Mouse (Mus musculus) heart, adult 11 months (tissue): ENCODE results near the gene Mybbp1a.

Source experiments
- DNase-seq: peaks from one replicate; pipeline ENCODE4 v3.0.0; 2022

Mybbp1a gene

DNA sequence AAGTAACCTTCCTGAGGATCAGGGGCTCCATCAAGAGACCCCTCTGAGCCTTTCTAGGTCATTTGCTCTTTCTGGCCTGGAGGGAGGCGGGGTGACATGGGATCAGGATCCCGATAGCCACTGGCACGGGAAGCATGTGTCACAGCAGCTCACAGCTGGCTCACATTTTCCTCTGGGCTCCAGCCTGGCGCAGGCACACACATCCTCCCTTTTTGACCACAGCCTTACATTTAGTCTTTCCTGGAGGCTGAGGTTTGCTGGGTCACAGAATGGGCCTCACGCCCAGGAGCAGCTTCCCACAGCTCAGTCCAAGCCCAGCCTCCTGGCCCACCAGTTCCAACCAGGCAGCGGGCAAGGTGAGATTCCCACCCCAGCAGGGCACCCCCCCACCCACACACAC, 37.1 kb downstream of the Mybbp1a start:
- DNase-seq: peak; percentile 96

GRCm38 (mm10) chr11:72479499-72479898, 38.3 kb downstream of the Mybbp1a start:
- DNase-seq: no peak

DNA sequence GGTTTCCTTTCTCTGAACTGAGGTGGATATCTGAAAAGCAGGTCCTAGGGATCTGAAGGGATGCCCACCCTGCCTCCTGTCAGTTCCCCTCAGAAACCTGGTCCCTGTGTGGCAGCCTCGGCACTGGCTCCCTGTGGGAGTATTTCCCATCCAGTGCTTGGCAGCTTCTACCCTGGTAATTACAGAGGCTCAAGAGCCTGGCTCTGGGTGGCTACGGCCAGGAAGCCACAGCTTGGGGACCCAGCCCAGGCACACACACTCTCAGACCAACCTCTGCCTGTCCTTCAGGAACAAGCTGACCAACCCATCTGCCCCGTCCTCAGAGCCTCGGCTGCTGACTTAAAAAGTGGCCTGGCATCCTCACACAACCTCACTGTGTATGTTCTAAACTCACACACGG, 40.2 kb downstream of the Mybbp1a start:
- peak; percentile 92 for DNase-seq

DNA sequence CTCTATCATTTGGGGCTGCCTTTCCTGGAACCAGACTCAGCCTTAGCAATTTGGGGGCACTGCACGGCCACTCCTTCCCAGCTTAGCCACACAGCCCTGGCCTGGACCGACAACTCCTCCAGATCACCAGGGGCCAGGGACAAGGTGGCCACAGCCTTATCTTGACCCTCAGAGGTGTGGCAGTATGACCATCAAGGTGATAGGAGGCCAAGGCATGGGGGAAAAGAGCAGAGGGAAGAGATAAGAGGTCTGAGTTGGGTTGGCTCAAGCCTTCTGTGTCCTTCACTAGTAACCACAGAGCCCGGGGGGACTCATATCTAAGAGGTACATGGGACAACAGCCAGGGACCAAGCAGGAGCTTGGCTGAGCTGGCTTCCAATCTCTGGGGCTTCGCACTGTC, 40.8 kb downstream of the Mybbp1a start:
- DNase-seq: no peak

GRCm38 (mm10) chr11:72484549-72484948, 43.4 kb downstream of the Mybbp1a start:
- no peak for DNase-seq

DNA sequence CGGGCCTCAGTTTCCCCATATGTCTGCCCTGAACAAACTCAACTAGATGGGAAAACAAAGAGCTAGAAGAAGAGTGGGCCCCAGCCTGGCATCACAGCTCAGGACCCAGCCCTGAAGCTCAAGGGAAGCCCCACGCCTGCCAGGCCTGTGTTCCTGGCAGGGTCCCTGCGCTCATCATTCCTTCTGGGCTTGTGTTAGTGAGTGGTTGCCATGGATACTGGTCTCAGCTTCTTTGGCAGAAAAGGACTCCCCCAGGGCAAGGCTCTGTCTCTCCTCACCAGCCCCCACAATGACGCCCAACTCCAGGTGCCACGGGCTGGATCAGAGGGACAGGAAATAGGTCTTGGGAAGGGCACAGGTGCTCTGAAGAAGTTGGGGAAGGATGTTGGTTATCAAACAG, 44.0 kb downstream of the Mybbp1a start:
- DNase-seq: no peak

DNA sequence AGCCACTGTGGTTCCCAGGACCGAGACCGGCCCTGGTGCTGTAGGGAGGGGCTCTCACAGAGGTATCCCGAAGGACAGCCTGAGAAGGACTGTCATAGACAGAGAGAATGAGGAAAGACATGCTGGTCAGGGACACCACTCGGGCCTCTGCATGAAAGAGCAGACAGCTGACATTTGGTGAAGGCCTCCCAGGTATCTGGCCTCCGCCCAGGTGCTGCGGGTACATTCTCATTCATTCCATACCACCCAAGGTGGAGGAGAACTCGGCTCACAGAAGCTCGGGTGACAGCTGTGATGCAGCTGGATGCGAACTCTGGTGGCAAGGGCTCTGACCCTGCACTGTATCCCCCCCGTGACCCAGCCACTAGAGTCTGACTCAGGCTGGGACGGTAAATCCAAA, 44.8 kb downstream of the Mybbp1a start:
- no peak for DNase-seq

- DNase-seq: no peak
Observed at GRCm38 (mm10) chr11:72487171-72487570, 46.0 kb downstream of the Mybbp1a start.

DNA sequence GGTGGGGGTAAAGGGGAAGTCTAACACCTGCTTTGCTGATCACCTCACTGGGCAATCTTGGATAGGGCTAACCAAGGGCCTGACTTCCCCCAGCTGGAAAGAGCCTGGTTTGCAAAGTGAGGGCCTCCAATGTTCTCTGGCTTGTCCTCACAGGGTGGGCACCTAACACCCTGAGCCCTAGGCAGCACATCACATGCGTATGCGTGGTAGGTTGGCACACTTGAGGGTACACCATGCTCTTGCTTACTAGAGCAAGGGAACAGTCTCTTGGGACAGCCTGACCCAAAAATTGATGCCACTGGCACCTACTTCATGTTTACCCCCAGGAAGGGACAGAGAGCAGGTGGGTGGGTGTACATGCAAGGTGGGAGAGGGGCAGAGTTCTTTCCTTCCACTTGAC, 46.6 kb downstream of the Mybbp1a start:
- no peak for DNase-seq

DNA sequence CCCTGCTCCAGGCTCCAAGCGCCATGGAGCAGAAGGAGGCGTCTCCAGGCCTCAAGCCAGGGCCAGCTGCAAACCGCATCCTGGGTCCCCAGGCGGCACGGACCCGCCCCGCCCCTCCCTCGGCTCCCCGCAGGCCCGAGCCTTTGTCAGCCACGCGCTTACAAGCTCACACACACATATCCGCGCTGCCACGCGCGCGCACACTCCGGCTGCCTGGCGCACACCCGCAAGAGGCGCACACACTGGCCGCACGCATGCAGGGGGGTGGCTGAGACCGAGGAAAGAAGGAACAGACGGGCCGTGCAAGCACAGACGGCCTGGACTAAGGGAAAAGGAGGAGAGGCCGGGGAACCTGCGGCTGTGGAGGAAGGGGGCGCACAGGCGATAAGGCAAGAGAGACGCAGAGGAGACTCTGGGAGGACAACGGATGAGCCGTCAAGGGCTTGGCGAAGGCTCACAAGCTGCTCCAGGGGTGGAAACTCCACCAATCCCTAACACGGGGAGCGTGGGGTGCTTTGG, 47.7 kb downstream of the Mybbp1a start:
- DNase-seq: peak; percentile 95

- no peak for DNase-seq
Observed at GRCm38 (mm10) chr11:72489397-72489796, 48.2 kb downstream of the Mybbp1a start.

DNA sequence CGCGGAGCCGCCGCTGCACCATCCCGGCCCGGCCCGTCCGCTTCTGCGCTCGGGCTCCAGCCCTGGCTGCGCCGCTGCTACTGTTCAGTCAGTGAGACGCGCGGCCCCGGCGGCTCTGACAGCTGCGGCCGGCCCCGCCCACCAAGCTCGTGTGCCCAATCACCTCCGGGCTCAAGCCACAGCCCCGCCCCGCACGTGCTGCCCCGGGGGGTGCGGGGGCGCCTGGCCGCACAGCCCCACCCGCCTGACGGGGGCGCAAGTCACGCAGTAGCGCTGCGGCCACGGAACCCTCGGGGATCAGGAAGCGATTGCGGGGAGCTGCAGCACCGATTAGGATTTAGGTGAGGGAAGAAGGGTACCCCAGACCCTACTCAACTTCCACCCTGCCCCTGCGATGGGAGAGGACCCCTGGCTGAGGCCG, 48.7 kb downstream of the Mybbp1a start, which contains the start of gene Spns2:
Gene Spns2 (minus strand): TSS at position 24 of the 421 bp plus-strand sequence.
- peak; percentile 100 for DNase-seq

- DNase-seq: no peak
Observed at GRCm38 (mm10) chr11:72491130-72491960, 50.2 kb downstream of the Mybbp1a start.

DNA sequence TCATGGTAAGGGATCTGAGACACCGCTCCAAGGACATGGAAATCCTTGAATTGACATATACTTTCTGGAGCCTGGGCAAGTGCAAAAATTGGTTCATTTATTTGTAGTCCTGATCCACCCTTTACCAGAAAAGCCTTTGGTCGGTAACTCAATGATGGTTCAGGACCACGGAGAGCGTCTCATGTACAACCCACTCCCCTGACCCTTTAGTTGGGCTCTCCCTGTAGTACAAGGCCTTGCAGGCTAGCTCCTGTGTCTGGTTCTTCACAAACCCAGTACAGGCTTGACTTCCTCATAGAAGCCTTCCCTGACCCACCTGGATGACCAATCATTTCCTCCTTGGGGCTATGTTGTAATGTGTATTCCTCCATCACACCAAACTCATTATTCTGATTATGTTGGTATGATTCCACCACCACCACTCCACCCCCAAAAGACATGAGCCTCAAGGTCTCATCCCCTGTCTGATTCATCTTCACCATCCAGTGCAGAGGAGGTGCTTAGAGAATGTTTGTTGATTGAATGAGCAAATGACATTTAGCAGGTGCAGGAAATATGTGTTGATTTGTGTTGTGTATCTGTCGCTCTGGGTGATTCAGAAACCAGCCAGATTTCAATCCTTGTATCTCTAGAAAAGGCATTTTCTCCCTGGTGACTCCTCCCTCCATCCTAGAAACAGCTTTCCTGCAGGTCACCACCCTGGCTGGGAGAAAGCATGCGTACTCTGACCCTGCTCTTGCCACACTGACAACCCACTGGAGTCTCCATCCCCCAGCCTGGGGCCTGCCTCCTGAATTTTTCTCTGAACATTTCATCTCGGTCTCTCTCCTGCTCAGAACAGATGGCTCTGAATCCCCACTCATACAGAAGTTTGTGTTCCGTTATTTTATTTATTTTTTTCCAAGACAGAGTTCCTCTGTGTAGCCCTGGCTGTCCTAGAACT, 53.2 kb downstream of the Mybbp1a start:
- DNase-seq: no peak

- DNase-seq: no peak
Observed at GRCm38 (mm10) chr11:72496066-72496465, 54.9 kb downstream of the Mybbp1a start.

DNA sequence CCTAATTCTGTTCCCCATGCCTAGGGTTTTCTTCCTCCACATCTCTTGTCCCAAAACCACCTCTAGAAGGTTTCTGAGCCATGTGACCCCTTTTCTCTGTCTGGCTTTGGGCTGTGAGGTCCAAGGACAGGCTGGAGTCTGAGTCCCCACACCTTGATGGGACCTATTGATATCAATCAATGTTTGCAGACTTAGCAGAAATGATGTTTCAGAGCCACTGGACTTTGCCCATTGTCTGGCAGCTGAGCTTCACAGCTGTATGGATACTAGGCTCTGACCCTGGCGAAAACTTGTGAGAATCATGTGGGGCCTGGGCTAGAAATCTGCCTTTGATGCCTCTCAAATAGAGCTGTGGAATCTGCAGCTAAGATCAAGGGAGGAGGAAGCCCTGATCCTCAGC, 55.6 kb downstream of the Mybbp1a start:
- no peak for DNase-seq

DNA sequence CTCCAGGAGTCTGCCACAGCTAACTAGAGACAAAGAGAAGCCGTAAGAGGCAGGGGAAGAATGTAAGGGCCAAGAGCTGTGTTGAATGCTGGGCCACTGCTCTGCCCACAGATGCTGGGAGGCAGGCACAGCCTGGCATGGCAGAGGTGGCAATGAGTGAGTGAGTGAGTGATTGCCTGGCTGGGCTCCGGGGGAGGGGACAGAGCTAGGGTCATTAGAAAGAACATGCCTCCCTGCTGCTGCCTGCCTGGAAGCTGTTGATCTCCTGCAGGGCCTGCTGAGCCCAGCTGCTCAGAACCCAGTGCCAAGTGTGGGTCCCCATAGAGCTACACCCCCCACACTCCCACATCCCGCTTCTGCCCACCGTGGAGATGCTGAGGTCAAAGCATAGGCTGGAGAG, 56.2 kb downstream of the Mybbp1a start:
- no peak for DNase-seq

DNA sequence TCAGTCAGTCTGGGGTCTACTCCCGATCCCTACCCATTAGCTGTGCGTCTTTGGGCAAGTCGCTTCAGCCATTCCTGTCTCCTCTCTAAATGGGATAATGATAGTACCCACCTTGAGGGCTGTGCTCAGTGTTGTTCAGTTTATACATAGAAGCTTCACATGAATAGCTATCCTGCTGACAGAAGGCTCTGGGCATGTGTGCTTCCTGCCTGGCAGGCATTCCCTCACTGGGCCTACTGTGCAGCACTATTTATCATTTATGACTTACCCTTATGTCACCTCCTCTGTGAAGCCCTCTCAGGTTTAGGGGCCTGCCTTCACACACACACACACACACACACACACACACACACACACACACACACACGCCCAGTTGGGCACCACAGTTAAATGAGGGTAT, 59.0 kb downstream of the Mybbp1a start:
- DNase-seq: no peak
